Mouse (Mus musculus): ENCODE measurements around the gene Arl6ip6. TPM values are rescaled to one million over a fixed set of nuclear protein-coding genes. Genes with fewer than 3 reads are reported as not detected.

Gene Arl6ip6
- polyA plus RNA-seq (2014; fragmentation: Illumina TruSeq; extraction: RNeasy Lipid Tissue Mini Kit (QIAGEN cat#74804); ENCODE audit: low read depth, low replicate concordance), result 204 TPM

GRCm38 (mm10) chr2:53191523-53192220 lies at the start of gene Arl6ip6:
Gene Arl6ip6, plus strand, starts transcription at chr2:53191726.

DNA sequence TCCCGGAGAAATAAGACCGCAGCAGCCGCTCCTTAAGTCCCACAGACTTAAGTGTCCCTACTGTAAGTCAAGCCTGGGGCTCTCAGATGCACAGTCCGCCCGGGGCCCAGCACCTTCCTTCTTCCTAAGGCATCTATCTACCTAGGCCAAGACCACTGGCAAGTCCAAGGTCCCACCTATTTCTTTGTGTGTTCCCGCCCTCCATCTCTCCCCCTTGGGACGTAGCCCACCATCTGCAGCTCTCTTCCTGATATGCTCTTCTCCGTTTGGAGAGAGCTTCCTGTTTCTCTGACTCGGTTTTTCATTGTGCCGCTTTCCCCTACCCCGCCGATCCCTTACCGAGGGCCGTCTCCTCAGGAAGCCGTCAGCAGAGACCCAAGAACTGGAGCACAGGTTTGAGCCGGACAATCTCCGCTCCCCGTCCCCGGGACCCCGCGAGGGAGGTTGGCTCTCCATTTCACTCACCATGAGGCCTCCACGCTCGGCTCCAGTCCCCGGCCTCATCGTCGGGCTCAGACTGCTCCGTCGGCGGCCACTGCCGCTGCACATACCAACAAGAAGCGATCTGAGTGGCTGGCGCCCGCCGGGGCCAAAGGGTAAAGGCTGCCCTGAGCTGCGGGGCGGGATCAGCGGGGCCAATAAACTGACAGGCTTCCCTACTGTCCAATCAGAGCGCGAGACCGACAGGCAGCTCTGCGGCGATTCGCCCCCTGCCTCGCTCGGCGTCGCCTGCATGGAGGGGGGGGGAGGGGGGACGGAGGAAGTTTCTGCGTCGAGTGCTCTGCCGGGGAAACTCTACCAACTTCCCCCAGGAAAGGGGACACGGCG lies 628 bp upstream of the Arl6ip6 start, which contains the start of gene Prpf40a:
Gene Prpf40a, minus strand, starts transcription at position 601 of the 828 bp plus-strand sequence.

Other genes with a start within 250 kb of the Arl6ip6 start
- gene Prpf40a, start 442 bp upstream of the Arl6ip6 start, polyA plus RNA-seq (2014; fragmentation: Illumina TruSeq; extraction: RNeasy Lipid Tissue Mini Kit (QIAGEN cat#74804); ENCODE audit: low read depth, low replicate concordance), result 373 TPM